Mouse (Mus musculus) kidney, adult 2 months (tissue): ENCODE measurements around the gene Pigt.

ENCODE experiments used
- CTCF ChIP-seq: fragments of 200-500 bp; conservative IDR thresholded peaks from 2 replicates; pipeline ENCODE4 v1.5.1; 2011; ENCODE audit warnings: low read depth, mild to moderate bottlenecking, control low read depth, low read length, moderate library complexity, mixed read lengths; ENCODE audit not compliant: insufficient read depth, insufficient read length
- POLR2A ChIP-seq: fragments of 200-500 bp; IDR thresholded peaks from one replicate; pipeline ENCODE4 v1.6.1; 2011; ENCODE audit warnings: low read depth, low read length, control low read depth

DNA sequence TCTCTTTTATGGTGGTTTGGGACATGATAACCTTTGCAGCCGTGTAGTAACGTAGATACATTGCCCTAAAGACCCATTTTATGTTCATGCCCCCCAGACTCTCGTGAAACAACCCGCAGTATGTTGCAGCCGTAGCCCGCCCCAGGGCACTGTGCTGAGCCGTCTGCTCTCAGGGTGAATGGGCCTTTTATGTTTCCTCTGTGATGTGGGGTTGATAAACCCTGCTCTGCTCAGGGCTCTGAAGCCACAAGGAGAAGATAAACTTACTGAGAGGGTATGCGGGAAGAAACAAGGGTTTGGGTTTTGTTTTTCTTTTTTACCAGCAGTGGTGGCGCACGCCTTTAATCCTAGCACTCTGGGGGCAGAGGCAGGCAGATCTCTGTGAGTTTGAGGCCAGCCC lies 37.0 kb downstream of the Pigt start:
- no peak for TF ChIP-seq POLR2A
- no peak for TF ChIP-seq CTCF
